Mouse (Mus musculus) cerebellum, postnatal 10 days (tissue): ENCODE measurements around the gene Ube3b.
A peak's percentile ranks its signal among the peaks of the same experiment; 100 is the strongest.

Experiments
- DNase-seq, 2 experiments: peaks; one replicate each; pipeline ENCODE4 v3.0.0; 2021; ENCODE audit warnings: mixed read lengths in 2 of 2

The Ube3b gene

GRCm38 (mm10) chr5:114374409-114375213, 5.8 kb upstream of the Ube3b start:
- DNase-seq, result no peak

- DNase-seq, result no peak
These were observed 2.1 kb upstream of the Ube3b start for GRCm38 (mm10) chr5:114378177-114378920.

DNA sequence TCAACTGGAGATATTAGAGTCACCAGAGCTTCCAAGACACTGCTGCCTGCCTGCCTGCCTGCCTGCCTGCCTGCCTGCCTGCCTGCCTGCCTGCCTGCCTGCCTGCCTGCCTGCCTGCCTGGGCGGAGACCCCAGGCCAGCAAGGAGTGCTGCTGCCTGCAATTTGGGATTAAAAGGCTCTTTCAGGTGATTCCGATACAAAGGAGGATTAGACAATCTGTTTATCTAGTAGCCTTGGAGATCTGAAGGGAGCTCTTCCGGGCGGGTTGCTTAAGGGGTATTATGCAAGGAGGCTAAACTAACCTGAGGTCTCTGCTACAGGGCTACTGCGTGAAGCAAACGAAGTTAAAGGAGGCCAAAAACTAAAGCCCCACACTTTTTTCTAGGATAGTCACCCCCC, 1.5 kb upstream of the Ube3b start:
- no peak for DNase-seq

GRCm38 (mm10) chr5:114379763-114380162, 644 bp upstream of the Ube3b start:
- no peak for DNase-seq

GRCm38 (mm10) chr5:114381013-114381351, 575 bp downstream of the Ube3b start:
- DNase-seq, result no peak

GRCm38 (mm10) chr5:114383184-114383904, 2.9 kb downstream of the Ube3b start:
- DNase-seq, result peak; percentile 63 to 74

- DNase-seq, result no peak
These were observed 4.0 kb downstream of the Ube3b start for GRCm38 (mm10) chr5:114384448-114384847.

DNA sequence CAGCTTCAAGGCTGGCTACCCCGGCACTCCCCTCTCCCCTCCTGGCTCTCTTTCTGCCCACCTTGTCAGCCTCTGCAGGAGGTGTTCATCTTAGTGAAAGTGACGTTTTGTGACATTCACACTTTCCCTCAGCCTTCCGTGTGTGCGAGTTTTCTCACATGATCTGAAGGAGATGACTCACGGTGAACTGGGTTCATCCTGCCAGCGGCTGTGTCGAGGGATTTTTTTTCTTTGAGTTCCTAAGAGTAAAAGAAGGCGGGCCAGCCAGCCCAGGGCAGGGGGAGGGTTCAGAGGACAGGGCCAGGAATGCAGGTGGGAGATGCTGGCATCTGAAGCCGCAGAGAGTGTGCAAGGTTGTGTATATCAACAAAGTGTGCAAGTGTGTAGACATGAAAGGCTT, 12.8 kb downstream of the Ube3b start:
- DNase-seq, result no peak

GRCm38 (mm10) chr5:114406592-114406991, 26.2 kb downstream of the Ube3b start:
- peak in 1 of 2 experiments; percentile 27 for DNase-seq

- peak; percentile 66 to 70 for DNase-seq
These were observed 26.9 kb downstream of the Ube3b start for GRCm38 (mm10) chr5:114407269-114407668.

DNA sequence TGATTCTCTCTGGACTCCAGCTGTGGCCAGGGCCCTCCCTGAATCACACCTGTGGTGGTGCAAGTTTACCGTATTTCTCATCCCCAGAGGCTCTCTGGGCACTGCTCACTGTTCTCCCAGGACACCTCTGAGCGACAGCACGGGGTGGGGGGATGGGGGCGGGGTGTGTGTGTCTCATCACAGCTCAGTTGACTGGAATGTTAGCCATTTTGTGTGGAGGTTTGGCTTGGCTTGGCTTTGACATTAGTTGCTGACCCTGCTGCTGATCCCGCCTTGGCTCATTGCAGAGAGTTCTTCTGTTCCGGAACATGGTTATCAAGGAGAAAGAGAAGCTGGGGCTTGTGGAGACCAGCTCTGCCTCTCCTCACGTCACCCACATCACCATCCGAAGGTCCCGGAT, 27.4 kb downstream of the Ube3b start:
- no peak for DNase-seq

- DNase-seq, result no peak
These were observed 28.4 kb downstream of the Ube3b start for GRCm38 (mm10) chr5:114408846-114409245.

DNA sequence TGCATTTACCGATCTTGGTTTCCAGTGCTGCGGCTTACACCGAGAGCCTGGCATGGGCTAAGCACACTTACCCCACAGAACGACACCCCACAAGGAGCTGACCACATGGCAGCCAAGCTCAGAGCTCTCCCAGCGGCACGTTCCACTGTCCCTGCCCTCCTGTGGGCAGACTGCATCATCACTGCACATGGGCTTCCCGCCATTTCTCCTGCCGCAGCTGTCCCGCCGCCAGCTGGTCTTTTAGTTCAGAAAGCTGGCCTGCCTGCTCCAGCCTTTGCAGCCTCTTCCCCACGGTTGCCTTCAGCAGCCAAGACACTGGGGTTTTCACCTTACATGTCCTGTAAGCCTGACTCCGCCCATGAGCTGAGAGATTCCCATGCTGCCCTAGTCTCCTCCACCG, 30.0 kb downstream of the Ube3b start:
- peak; percentile 53 to 55 for DNase-seq

- DNase-seq, result no peak
These were observed 32.1 kb downstream of the Ube3b start for GRCm38 (mm10) chr5:114412361-114412998.

- DNase-seq, result no peak
These were observed 32.8 kb downstream of the Ube3b start for GRCm38 (mm10) chr5:114413067-114413735.

DNA sequence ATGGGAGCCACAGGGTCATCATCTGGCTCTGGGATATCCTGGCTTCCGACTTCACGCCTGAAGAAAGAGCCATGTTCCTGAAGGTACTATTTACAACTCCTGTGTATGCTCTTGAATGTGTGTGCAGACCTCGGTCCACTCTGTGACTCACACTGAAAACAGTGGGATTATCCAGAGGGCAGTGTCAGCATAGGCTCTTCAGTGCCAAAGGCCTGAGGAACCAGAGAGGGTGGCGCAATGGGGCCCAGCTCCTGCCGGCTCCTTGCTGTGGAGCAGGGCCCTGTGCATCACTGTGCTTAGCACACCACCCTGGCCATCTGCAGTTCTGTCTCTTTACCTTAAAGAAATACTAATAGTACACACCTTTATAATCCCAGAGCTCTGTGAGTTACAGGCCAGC, 35.2 kb downstream of the Ube3b start:
- DNase-seq, result no peak

- DNase-seq, result no peak
These were observed 36.4 kb downstream of the Ube3b start for GRCm38 (mm10) chr5:114416855-114417254.

- DNase-seq, result peak; percentile 68 to 70
These were observed 38.1 kb downstream of the Ube3b start for GRCm38 (mm10) chr5:114418541-114418940.

GRCm38 (mm10) chr5:114421561-114422298, 41.3 kb downstream of the Ube3b start:
- DNase-seq, result no peak

DNA sequence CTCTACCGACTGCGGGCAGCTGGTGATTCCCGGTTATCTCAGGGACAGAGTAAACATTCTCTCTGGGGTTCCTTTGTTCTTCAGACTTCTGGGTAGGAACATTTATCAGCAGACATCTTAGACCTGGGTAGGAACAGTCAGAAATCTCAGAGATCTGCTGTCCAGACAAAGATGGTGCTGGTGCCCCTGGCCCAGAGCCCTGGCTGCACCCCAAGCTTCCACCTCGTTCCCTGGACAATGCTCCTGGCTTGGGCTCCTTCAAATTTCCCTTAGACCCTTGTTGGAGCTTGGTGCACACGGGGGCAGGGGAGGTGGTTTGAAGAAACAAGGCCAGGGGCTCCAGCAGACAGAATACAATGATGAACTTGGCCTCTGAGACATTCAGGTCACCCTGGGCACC, 42.2 kb downstream of the Ube3b start:
- DNase-seq, result peak; percentile 55 to 58

- peak; percentile 54 to 65 for DNase-seq
These were observed 43.6 kb downstream of the Ube3b start for GRCm38 (mm10) chr5:114423961-114424360.

GRCm38 (mm10) chr5:114426732-114427131, 46.3 kb downstream of the Ube3b start:
- peak; percentile 37 to 38 for DNase-seq
